Mouse (Mus musculus): ENCODE measurements at regions not wholly inside any gene's neighbourhood (a gene's known extent, or its start where the extent isn't known, plus 50 kb on each side); places are given as distances from the start of the nearest gene placed in this dataset.

DNA sequence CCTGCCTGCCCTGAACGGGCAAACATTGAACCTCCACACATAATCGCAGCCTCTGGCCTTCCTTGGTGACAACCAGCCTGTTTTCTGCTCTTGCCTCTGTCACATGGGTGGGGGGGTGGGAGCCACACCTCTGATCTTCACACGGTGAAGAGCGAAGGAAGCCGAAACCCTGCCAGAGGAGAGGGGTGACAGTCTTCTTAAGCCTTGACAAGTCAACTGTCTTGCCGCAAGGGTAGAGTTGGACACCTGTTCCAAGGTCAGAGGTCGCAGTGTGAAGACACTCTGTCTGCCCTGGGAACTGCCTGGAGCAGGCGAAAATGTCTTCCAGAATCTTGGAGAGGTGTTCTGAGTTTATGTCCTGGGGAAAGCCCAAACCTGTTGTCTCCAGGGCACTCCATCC, 364.8 kb upstream of the 3110018I06Rik start:
- no peaks in the 10 kb centered on the region for H3K9me3 ChIP-seq
- WGBS, result 93% methylated on average over 8 of the region's 8 CpGs
- ATAC-seq (ENCODE audit: low FRiP score, low read depth), result no peak
- H3K27me3 ChIP-seq, result no peaks in the 10 kb centered on the region
- H3K36me3 ChIP-seq, result no peaks in the 10 kb centered on the region
- no peak overlapping the region for H3K27ac ChIP-seq (replicated peaks)
- no peaks in the 10 kb centered on the region for H3K4me1 ChIP-seq (replicated peaks)
- H3K9ac ChIP-seq, result no peak overlapping the region
- no peak overlapping the region for H3K4me2 ChIP-seq
- no peak overlapping the region for H3K4me3 ChIP-seq

DNA sequence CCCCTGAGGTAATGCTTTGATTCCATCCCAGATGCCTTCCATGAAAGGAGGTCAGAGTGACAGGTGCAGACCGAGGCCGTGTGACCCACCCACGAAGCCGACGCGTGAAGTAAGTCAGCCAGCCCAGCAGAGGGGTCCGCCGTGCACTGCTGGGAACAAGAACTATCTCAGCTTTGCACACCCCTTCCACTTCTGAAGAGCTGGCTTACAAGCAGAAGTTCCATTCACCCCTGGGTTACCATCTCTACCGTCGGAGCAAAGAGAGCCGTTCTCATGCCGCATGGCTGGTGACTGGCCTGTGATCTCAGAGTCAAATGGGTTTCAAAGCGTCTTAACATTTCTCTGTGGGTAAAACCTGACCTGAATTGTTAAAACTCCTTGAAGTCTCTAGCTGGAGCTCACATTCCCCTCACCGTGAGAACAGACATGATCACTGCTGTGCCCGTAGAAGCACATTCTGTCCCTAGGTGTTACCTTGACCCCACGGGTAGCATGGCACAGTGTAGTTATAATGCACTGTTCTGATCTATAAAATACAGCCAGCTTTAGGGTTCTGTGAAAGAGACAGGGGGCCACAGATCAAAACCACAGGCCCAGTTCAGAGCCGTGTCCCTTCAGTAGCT, 364.1 kb upstream of the 3110018I06Rik start:
- Histone ChIP-seq H3K27me3 (no peaks in the 10 kb centered on the region), H3K27ac (replicated peaks) (no peak overlapping the region), H3K4me2 (no peak overlapping the region), H3K9ac (no peak overlapping the region), H3K4me3 (no peak overlapping the region), H3K36me3 (no peaks in the 10 kb centered on the region), H3K9me3 (no peaks in the 10 kb centered on the region), H3K4me1 (replicated peaks) (peaks cover 4% of the 10 kb centered on the region; the same call in 1 of the 2 replicates)
- no peak for ATAC-seq (ENCODE audit: low FRiP score, low read depth)
- 90% methylated on average over 17 of the region's 17 CpGs for WGBS

DNA sequence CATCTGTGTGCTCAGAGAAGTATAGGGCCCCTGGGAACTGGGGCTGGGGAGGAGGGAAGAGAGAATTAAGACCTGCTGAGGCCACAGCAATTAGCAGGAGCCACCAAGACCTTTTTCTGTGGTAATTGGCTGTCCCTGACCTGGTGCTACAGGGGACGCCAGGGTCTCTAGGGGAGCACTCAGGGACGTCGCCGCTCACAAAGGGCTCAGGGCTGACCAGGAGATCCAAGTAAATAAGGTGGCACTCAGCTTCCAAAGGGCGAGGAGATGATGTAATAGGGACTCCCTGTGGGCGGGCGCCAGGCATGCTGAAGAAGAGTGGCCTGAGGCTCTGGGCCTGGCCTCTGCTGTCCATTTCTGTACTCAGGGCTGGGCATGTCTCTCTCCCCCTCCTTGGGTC, 363.2 kb upstream of the 3110018I06Rik start:
- no peak overlapping the region for H3K27ac ChIP-seq (replicated peaks)
- WGBS, result 75% methylated on average over 7 of the region's 7 CpGs
- H3K36me3 ChIP-seq, result no peaks in the 10 kb centered on the region
- no peaks in the 10 kb centered on the region for H3K27me3 ChIP-seq
- no peak overlapping the region for H3K9ac ChIP-seq
- H3K4me3 ChIP-seq, result no peak overlapping the region
- no peak overlapping the region for H3K4me2 ChIP-seq
- no peak for ATAC-seq (ENCODE audit: low FRiP score, low read depth)
- H3K9me3 ChIP-seq, result no peaks in the 10 kb centered on the region
- peaks cover 4% of the 10 kb centered on the region; the same call in 1 of the 2 replicates for H3K4me1 ChIP-seq (replicated peaks)

DNA sequence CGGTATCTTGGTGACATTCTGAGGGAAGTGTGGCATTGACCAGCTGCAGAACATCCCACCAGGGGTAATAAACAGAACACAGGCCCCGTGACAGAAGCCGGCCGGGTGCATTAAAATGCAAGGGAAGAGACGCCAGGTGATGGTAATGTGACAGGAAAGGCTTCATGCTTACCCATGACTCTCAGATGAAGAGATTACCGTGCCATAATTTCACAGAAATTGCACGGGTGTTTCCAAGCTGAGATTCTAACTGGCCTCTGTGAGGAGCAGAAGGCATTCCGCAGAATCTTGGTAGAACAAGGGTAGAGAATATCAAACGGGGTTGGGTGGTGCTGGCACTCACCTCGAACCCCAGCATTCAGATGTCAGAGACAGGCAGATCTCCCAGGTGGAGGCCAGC, 362.4 kb upstream of the 3110018I06Rik start:
- H3K4me3 ChIP-seq, result no peak overlapping the region
- H3K27ac ChIP-seq (replicated peaks), result no peak overlapping the region
- no peaks in the 10 kb centered on the region for H3K36me3 ChIP-seq
- H3K9ac ChIP-seq, result no peak overlapping the region
- H3K4me1 ChIP-seq (replicated peaks), result peaks cover 4% of the 10 kb centered on the region; the same call in 1 of the 2 replicates
- no peak overlapping the region for H3K4me2 ChIP-seq
- 81% methylated on average over 10 of the region's 10 CpGs for WGBS
- ATAC-seq (ENCODE audit: low FRiP score, low read depth), result no peak
- H3K27me3 ChIP-seq, result no peaks in the 10 kb centered on the region
- no peaks in the 10 kb centered on the region for H3K9me3 ChIP-seq

DNA sequence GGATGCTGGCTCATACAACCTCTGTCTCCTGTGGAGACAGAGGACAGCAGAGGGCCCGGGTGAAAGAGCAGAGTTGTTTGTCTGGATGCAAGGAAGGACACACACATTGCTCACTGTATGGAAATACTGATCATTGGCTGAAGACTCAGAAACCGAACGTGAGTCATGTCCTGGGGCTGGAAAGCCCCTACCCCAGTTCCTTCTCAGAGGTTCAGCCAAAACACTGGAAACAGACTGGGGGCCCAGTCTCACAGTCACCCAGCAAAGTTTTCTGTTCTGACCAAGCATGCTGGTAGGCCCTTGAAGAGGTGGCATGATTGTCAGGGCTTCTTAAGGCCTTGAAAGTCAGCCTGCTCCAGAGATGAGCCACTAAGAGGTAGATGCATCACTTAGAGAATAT, 360.8 kb upstream of the 3110018I06Rik start:
- Histone ChIP-seq H3K27me3 (no peaks in the 10 kb centered on the region), H3K36me3 (no peaks in the 10 kb centered on the region), H3K4me2 (no peak overlapping the region), H3K4me1 (replicated peaks) (peaks cover 4% of the 10 kb centered on the region; the same call in 1 of the 2 replicates), H3K27ac (replicated peaks) (no peak overlapping the region), H3K9ac (no peak overlapping the region), H3K9me3 (no peaks in the 10 kb centered on the region), H3K4me3 (no peak overlapping the region)
- 86% methylated on average over 3 of the region's 3 CpGs for WGBS
- ATAC-seq (ENCODE audit: low FRiP score, low read depth), result no peak

DNA sequence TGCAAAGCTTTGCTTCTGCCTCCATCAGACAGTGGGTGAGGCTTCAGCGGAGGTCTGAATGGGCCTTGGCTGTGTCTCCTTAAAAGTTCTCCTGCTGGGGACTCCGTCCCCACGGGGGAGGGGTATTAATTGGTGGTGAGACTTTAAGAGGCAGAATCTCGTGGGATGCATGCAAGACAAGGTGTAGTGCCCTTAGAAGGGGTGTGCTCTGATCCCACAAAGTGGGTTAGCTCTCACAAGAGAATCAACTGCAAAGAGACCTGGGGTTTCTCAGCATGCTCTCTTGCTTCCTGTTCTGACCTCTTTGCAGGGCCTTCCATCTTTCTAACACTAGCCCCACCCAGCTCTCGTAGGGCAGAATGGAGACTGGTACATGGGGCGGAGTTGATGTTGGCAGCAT, 359.2 kb upstream of the 3110018I06Rik start:
- Histone ChIP-seq H3K4me1 (replicated peaks) (peaks cover 4% of the 10 kb centered on the region; the same call in 1 of the 2 replicates), H3K9ac (no peak overlapping the region), H3K36me3 (no peaks in the 10 kb centered on the region), H3K27ac (replicated peaks) (no peak overlapping the region), H3K27me3 (no peaks in the 10 kb centered on the region), H3K4me2 (no peak overlapping the region), H3K4me3 (no peak overlapping the region), H3K9me3 (no peaks in the 10 kb centered on the region)
- WGBS, result 72% methylated on average over 6 of the region's 6 CpGs
- ATAC-seq (ENCODE audit: low FRiP score, low read depth), result no peak

DNA sequence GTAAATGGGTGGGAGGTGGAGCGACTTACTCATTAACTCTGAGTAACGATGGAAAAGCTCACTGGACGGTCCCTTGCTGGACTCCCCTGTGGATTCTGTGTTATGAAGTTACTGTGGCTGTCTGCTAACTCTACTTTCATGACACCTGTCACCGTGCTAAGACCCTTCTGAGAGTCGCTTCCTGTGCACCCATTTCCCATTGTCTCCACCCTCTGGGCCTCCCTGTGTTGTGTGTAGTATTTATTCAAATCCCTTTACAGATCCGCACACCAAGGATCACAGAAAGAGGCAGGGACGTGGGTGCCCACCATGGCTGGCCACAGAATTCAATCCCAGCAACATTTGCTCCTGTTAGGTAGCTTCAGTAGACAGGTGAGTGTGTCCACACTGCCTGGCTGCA, 357.1 kb upstream of the 3110018I06Rik start:
- no peak overlapping the region for H3K27ac ChIP-seq (replicated peaks)
- no peaks in the 10 kb centered on the region for H3K27me3 ChIP-seq
- no peak overlapping the region for H3K4me2 ChIP-seq
- no peak overlapping the region for H3K4me3 ChIP-seq
- no peak for ATAC-seq (ENCODE audit: low FRiP score, low read depth)
- 78% methylated on average over 7 of the region's 7 CpGs for WGBS
- no peaks in the 10 kb centered on the region for H3K9me3 ChIP-seq
- H3K9ac ChIP-seq, result no peak overlapping the region
- peaks cover 4% of the 10 kb centered on the region; the same call in 1 of the 2 replicates for H3K4me1 ChIP-seq (replicated peaks)
- H3K36me3 ChIP-seq, result no peaks in the 10 kb centered on the region

DNA sequence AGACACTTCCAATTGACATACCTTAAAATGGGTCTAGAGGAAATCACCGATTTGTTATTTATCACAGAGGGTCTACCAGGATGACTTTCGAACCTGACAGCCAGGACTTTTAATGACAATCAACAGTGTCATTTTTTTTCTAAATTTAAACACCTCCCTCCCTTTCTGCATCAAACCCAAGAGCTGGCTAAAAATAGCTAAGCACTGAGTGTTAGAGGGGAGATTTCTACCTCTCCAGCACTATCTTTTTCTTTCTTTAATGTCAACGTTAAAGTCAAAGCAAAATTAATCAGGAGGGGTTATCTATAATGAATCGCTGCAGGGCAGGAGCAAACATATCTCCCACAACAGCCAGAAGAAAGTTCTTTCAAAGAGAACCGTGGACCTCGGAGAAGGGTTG, 356.6 kb upstream of the 3110018I06Rik start:
- 74% methylated on average over 6 of the region's 6 CpGs for WGBS
- H3K27ac ChIP-seq (replicated peaks), result no peak overlapping the region
- H3K9me3 ChIP-seq, result no peaks in the 10 kb centered on the region
- no peaks in the 10 kb centered on the region for H3K27me3 ChIP-seq
- H3K9ac ChIP-seq, result no peak overlapping the region
- no peaks in the 10 kb centered on the region for H3K36me3 ChIP-seq
- no peak overlapping the region for H3K4me3 ChIP-seq
- peaks cover 4% of the 10 kb centered on the region; the same call in 1 of the 2 replicates for H3K4me1 ChIP-seq (replicated peaks)
- no peak overlapping the region for H3K4me2 ChIP-seq
- ATAC-seq (ENCODE audit: low FRiP score, low read depth), result no peak

DNA sequence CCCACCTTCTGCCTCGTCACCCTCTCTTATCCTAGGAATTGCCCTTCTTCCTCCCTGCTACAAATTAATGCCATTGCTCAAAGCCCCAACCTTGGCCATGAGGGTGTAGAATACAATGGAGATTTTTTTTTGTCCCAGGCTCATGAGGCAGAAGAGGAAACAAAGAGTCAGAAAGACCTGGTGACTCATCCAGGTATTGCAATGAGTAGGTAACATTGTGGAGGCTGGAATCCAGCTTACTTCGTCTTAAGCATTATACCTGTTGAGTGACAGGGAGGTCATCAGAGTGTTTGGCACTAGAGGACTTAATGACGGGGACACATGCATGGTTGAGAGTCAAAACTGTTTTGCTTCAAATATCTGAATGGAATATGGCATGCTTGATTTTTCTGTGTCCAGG, 355.9 kb upstream of the 3110018I06Rik start:
- Histone ChIP-seq H3K4me1 (replicated peaks) (peaks cover 4% of the 10 kb centered on the region; the same call in 1 of the 2 replicates), H3K4me3 (no peak overlapping the region), H3K27ac (replicated peaks) (no peak overlapping the region), H3K4me2 (no peak overlapping the region), H3K9me3 (no peaks in the 10 kb centered on the region), H3K27me3 (no peaks in the 10 kb centered on the region), H3K36me3 (no peaks in the 10 kb centered on the region), H3K9ac (no peak overlapping the region)
- no peak for ATAC-seq (ENCODE audit: low FRiP score, low read depth)
- WGBS, result 84% methylated on average over 3 of the region's 3 CpGs

DNA sequence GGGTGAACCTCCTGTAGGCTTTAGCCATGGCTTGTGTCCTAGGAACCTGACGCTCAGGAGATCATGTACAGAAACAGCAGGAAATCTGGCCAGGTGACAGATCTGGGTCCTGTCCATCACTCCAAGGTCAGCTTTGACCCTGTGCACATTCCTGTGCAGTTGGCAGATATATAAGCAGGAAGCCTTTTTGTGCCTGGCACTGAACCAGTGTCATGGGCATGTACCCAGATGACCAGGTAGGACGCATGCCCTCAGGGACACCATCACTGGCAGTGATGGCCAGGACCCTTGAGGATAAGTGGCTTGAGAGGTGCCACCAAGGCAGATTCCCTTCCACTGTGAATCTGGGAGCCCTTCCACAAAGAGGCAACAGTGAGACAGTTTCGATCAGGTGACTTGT, 354.1 kb upstream of the 3110018I06Rik start:
- no peaks in the 10 kb centered on the region for H3K4me1 ChIP-seq (replicated peaks)
- no peak overlapping the region for H3K4me2 ChIP-seq
- no peaks in the 10 kb centered on the region for H3K36me3 ChIP-seq
- no peak overlapping the region for H3K9ac ChIP-seq
- H3K27me3 ChIP-seq, result no peaks in the 10 kb centered on the region
- no peak for ATAC-seq (ENCODE audit: low FRiP score, low read depth)
- H3K27ac ChIP-seq (replicated peaks), result no peak overlapping the region
- 92% methylated on average over 3 of the region's 3 CpGs for WGBS
- no peaks in the 10 kb centered on the region for H3K9me3 ChIP-seq
- H3K4me3 ChIP-seq, result no peak overlapping the region

DNA sequence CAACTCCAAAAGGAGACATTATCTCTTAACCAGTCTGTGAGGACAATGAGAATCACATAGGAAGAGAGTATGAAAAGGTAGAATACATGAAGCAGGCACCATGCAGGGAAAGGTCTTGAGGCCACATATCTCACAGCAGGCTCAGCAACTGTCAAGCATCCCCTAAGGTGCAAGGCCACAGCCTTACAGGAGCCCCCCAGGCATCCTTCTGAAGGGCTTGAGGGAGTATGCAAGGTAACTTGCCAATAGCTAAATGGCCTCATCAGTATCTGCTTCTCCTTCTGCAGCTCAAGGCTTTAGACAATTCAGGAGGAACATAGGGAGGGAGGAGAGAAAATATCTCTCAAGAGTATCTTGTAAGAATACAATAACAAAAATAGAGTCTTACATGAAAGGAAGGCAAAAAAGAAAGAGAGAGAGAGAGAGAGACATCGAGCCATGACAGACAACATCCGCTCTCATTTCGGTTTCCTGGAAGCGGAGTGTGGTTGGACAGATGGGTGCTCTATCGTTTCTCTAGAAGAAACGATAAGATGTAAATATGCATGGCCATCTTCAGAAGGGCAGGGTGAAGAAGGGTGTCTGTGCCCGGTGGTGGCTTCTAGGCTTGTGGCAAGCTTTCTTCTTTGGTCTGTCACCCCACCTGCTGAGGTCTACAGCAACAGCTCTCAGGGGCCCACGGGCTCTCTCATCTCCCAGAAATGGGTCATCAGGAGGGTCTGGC, 349.6 kb upstream of the 3110018I06Rik start:
- Histone ChIP-seq H3K36me3 (no peaks in the 10 kb centered on the region), H3K4me1 (replicated peaks) (no peaks in the 10 kb centered on the region), H3K27me3 (no peaks in the 10 kb centered on the region), H3K9me3 (no peaks in the 10 kb centered on the region), H3K4me3 (no peak overlapping the region), H3K4me2 (no peak overlapping the region), H3K27ac (replicated peaks) (no peak overlapping the region), H3K9ac (no peak overlapping the region)
- ATAC-seq (ENCODE audit: low FRiP score, low read depth), result no peak
- WGBS, result 98% methylated on average over 8 of the region's 8 CpGs

DNA sequence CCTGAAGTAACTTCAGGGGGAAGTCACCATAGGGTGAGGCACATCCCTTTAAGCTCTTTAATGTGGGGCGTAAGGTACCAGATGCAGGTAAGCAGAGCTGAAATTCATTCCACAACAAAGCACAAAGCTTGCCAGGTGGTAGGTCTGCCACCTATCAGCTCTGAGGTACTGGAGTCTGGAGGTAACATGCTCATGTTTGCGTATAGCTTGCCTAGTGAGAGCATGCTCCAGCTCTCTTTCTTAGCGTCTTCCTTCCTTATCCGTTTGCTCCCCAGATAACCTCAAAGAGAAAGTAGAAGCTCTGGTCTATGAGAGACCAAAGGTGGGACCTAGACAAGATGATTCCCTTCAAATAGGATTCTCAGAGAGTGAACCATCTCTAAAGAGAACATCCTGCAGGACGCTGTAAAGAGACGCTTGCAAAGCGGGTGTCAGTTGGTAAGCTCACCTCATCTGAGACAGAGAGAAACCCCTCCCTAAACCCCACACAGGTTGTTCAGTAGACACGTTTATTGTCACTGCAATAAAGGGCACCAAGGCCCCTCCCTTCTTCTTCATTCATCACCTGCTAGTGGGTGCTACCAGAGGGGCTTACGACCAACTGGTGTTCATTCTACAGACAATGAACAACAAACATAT, 347.4 kb upstream of the 3110018I06Rik start:
- no peaks in the 10 kb centered on the region for H3K4me1 ChIP-seq (replicated peaks)
- H3K9ac ChIP-seq, result no peak overlapping the region
- no peaks in the 10 kb centered on the region for H3K9me3 ChIP-seq
- no peak for ATAC-seq (ENCODE audit: low FRiP score, low read depth)
- H3K27me3 ChIP-seq, result no peaks in the 10 kb centered on the region
- 95% methylated on average over 9 of the region's 9 CpGs for WGBS
- H3K36me3 ChIP-seq, result no peaks in the 10 kb centered on the region
- H3K27ac ChIP-seq (replicated peaks), result no peak overlapping the region
- no peak overlapping the region for H3K4me3 ChIP-seq
- H3K4me2 ChIP-seq, result no peak overlapping the region
